Mouse (Mus musculus): ENCODE measurements around the gene Me1.

The Me1 gene

GRCm38 (mm10) chr9:86643497-86643896 lies 52.3 kb downstream of the Me1 start:
- Histone ChIP-seq H3K4me3 (replicated peaks; ENCODE audit: low read length) (no peak overlapping the region), H3K4me1 (replicated peaks; ENCODE audit: low read depth, low read length) (0 out of 2 replicates have a peak, but pooled peaks cover 5% of the 10 kb centered on the region), H3K27me3 (ENCODE audit: insufficient read depth, low read length) (no peaks in the 10 kb centered on the region), H3K36me3 (ENCODE audit: insufficient read depth, low read length) (no peaks in the 10 kb centered on the region), H3K9me3 (ENCODE audit: low read length) (no peaks in the 10 kb centered on the region)
- TF ChIP-seq NANOG (IDR thresholded peaks at IDR 0.05; ENCODE audit: borderline replicate concordance, low read length) (no peak), CTCF (conservative IDR thresholded peaks at IDR 0.05; ENCODE audit: low read length) (no peak), POU5F1 (IDR thresholded peaks at IDR 0.05; ENCODE audit: borderline replicate concordance, low read length) (no peak)

- TF ChIP-seq NANOG (IDR thresholded peaks at IDR 0.05; ENCODE audit: borderline replicate concordance, low read length) = no peak
- TF ChIP-seq POU5F1 (IDR thresholded peaks at IDR 0.05; ENCODE audit: borderline replicate concordance, low read length) = no peak
- Histone ChIP-seq H3K4me1 (replicated peaks; ENCODE audit: low read depth, low read length) (no peaks in the 10 kb centered on the region), H3K4me3 (replicated peaks; ENCODE audit: low read length) (no peak overlapping the region), H3K9me3 (ENCODE audit: low read length) (no peaks in the 10 kb centered on the region), H3K27me3 (ENCODE audit: insufficient read depth, low read length) (no peaks in the 10 kb centered on the region), H3K36me3 (ENCODE audit: insufficient read depth, low read length) (no peaks in the 10 kb centered on the region)
Observed at GRCm38 (mm10) chr9:86638771-86639170, 57.0 kb downstream of the Me1 start.

GRCm38 (mm10) chr9:86631153-86631552 lies 64.6 kb downstream of the Me1 start:
- no peak for TF ChIP-seq CTCF (conservative IDR thresholded peaks at IDR 0.05; ENCODE audit: low read length)
- TF ChIP-seq NANOG (IDR thresholded peaks at IDR 0.05; ENCODE audit: borderline replicate concordance, low read length) = no peak
- TF ChIP-seq POU5F1 (IDR thresholded peaks at IDR 0.05; ENCODE audit: borderline replicate concordance, low read length) = no peak
- H3K27me3 ChIP-seq (ENCODE audit: insufficient read depth, low read length) = no peaks in the 10 kb centered on the region
- no peaks in the 10 kb centered on the region for H3K4me1 ChIP-seq (replicated peaks; ENCODE audit: low read depth, low read length)
- no peaks in the 10 kb centered on the region for H3K9me3 ChIP-seq (ENCODE audit: low read length)
- no peak overlapping the region for H3K4me3 ChIP-seq (replicated peaks; ENCODE audit: low read length)
- no peaks in the 10 kb centered on the region for H3K36me3 ChIP-seq (ENCODE audit: insufficient read depth, low read length)

- H3K9me3 ChIP-seq (ENCODE audit: low read length) = no peaks in the 10 kb centered on the region
- no peaks in the 10 kb centered on the region for H3K4me1 ChIP-seq (replicated peaks; ENCODE audit: low read depth, low read length)
- TF ChIP-seq POU5F1 (IDR thresholded peaks at IDR 0.05; ENCODE audit: borderline replicate concordance, low read length) (no peak), CTCF (conservative IDR thresholded peaks at IDR 0.05; ENCODE audit: low read length) (no peak), NANOG (IDR thresholded peaks at IDR 0.05; ENCODE audit: borderline replicate concordance, low read length) (no peak)
- H3K36me3 ChIP-seq (ENCODE audit: insufficient read depth, low read length) = no peaks in the 10 kb centered on the region
- H3K27me3 ChIP-seq (ENCODE audit: insufficient read depth, low read length) = no peaks in the 10 kb centered on the region
- H3K4me3 ChIP-seq (replicated peaks; ENCODE audit: low read length) = no peak overlapping the region
Observed at GRCm38 (mm10) chr9:86630352-86630931, 65.3 kb downstream of the Me1 start.

GRCm38 (mm10) chr9:86629379-86629778 lies 66.4 kb downstream of the Me1 start:
- Histone ChIP-seq H3K9me3 (ENCODE audit: low read length) (no peaks in the 10 kb centered on the region), H3K36me3 (ENCODE audit: insufficient read depth, low read length) (no peaks in the 10 kb centered on the region), H3K27me3 (ENCODE audit: insufficient read depth, low read length) (no peaks in the 10 kb centered on the region), H3K4me1 (replicated peaks; ENCODE audit: low read depth, low read length) (no peaks in the 10 kb centered on the region), H3K4me3 (replicated peaks; ENCODE audit: low read length) (no peak overlapping the region)
- TF ChIP-seq POU5F1 (IDR thresholded peaks at IDR 0.05; ENCODE audit: borderline replicate concordance, low read length) (no peak), CTCF (conservative IDR thresholded peaks at IDR 0.05; ENCODE audit: low read length) (no peak), NANOG (IDR thresholded peaks at IDR 0.05; ENCODE audit: borderline replicate concordance, low read length) (no peak)

- no peak overlapping the region for H3K4me3 ChIP-seq (replicated peaks; ENCODE audit: low read length)
- no peaks in the 10 kb centered on the region for H3K4me1 ChIP-seq (replicated peaks; ENCODE audit: low read depth, low read length)
- H3K36me3 ChIP-seq (ENCODE audit: insufficient read depth, low read length) = no peaks in the 10 kb centered on the region
- no peaks in the 10 kb centered on the region for H3K27me3 ChIP-seq (ENCODE audit: insufficient read depth, low read length)
- no peaks in the 10 kb centered on the region for H3K9me3 ChIP-seq (ENCODE audit: low read length)
- no peak for TF ChIP-seq POU5F1 (IDR thresholded peaks at IDR 0.05; ENCODE audit: borderline replicate concordance, low read length)
- no peak for TF ChIP-seq NANOG (IDR thresholded peaks at IDR 0.05; ENCODE audit: borderline replicate concordance, low read length)
Observed at GRCm38 (mm10) chr9:86627745-86628496, 67.8 kb downstream of the Me1 start.

- H3K27me3 ChIP-seq (ENCODE audit: insufficient read depth, low read length) = no peaks in the 10 kb centered on the region
- no peak overlapping the region for H3K4me3 ChIP-seq (replicated peaks; ENCODE audit: low read length)
- TF ChIP-seq NANOG (IDR thresholded peaks at IDR 0.05; ENCODE audit: borderline replicate concordance, low read length) (no peak), POU5F1 (IDR thresholded peaks at IDR 0.05; ENCODE audit: borderline replicate concordance, low read length) (no peak)
- no peaks in the 10 kb centered on the region for H3K4me1 ChIP-seq (replicated peaks; ENCODE audit: low read depth, low read length)
- H3K9me3 ChIP-seq (ENCODE audit: low read length) = no peaks in the 10 kb centered on the region
- no peaks in the 10 kb centered on the region for H3K36me3 ChIP-seq (ENCODE audit: insufficient read depth, low read length)
Observed at GRCm38 (mm10) chr9:86626906-86627305, 68.8 kb downstream of the Me1 start.

GRCm38 (mm10) chr9:86624781-86625180 lies 71.0 kb downstream of the Me1 start:
- Histone ChIP-seq H3K4me1 (replicated peaks; ENCODE audit: low read depth, low read length) (no peaks in the 10 kb centered on the region), H3K27me3 (ENCODE audit: insufficient read depth, low read length) (no peaks in the 10 kb centered on the region), H3K4me3 (replicated peaks; ENCODE audit: low read length) (no peak overlapping the region), H3K9me3 (ENCODE audit: low read length) (no peaks in the 10 kb centered on the region), H3K36me3 (ENCODE audit: insufficient read depth, low read length) (no peaks in the 10 kb centered on the region)
- TF ChIP-seq CTCF (conservative IDR thresholded peaks at IDR 0.05; ENCODE audit: low read length) (no peak), POU5F1 (IDR thresholded peaks at IDR 0.05; ENCODE audit: borderline replicate concordance, low read length) (no peak), NANOG (IDR thresholded peaks at IDR 0.05; ENCODE audit: borderline replicate concordance, low read length) (no peak)

- no peaks in the 10 kb centered on the region for H3K36me3 ChIP-seq (ENCODE audit: insufficient read depth, low read length)
- no peaks in the 10 kb centered on the region for H3K9me3 ChIP-seq (ENCODE audit: low read length)
- H3K27me3 ChIP-seq (ENCODE audit: insufficient read depth, low read length) = no peaks in the 10 kb centered on the region
- no peak overlapping the region for H3K4me3 ChIP-seq (replicated peaks; ENCODE audit: low read length)
- H3K4me1 ChIP-seq (replicated peaks; ENCODE audit: low read depth, low read length) = no peaks in the 10 kb centered on the region
- TF ChIP-seq NANOG (IDR thresholded peaks at IDR 0.05; ENCODE audit: borderline replicate concordance, low read length) (no peak), CTCF (conservative IDR thresholded peaks at IDR 0.05; ENCODE audit: low read length) (no peak), POU5F1 (IDR thresholded peaks at IDR 0.05; ENCODE audit: borderline replicate concordance, low read length) (no peak)
Observed at GRCm38 (mm10) chr9:86624039-86624438, 71.7 kb downstream of the Me1 start.
